Mouse (Mus musculus): ENCODE measurements around the gene Snupn.

- TF ChIP-seq ZC3H11A (IDR thresholded peaks at IDR 0.05; ENCODE audit: borderline replicate concordance, low read depth, low read length) (no peak), ZNF384 (IDR thresholded peaks at IDR 0.05; ENCODE audit: low read depth, low read length) (no peak), MAFK (IDR thresholded peaks at IDR 0.05; ENCODE audit: insufficient read depth, low read depth, low read length) (no peak)
Measured at GRCm38 (mm10) chr9:56975199-56975598, 24.5 kb downstream of the Snupn start.

Measured in ES-E14 (cell line).